Mouse (Mus musculus): Measurements from ENCODE around the gene Prss16. TPM values are rescaled to one million over a fixed set of nuclear protein-coding genes. Genes with fewer than 3 reads are reported as not detected.

Gene Prss16
- polyA plus RNA-seq, 2 experiments, result 0.51 to 1.1 TPM

DNA sequence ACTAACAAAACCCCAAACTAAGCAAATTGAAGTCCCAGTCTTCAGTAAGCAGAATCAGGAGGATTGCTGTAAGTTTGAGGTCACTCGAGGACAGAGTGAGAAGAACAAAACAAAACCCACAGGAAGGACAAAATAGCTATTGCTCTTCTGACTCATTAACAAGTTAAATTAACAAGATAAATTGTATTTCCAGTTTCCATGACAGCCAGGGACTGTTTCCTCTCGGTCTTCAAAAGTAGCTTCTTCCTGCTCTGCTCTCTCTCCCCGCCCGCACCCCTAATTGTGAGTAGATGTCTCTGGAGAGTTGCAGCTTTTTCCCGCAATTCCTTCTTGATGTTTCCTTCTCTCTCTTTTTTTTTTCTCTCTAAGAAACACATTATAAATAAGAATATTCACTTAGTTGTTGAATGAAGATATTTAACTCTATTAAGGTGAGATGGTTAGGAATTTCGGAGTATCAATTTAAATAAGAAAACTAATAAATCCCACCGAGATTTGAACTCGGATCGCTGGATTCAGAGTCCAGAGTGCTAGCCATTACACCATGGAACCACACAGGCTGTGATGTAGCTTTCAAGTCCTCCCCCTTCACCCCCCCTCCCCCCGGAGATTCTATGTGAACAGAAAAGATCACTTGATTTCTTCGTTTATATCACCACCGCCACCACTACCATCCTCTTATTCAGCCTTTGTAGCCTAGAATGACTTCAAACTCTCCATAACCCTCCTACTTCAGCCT, 13.3 kb downstream of the Prss16 start:
- no peak overlapping the region for H3K9ac ChIP-seq (ENCODE audit: low read depth, low read length, severe bottlenecking)
- H3K27ac ChIP-seq (replicated peaks; ENCODE audit: low read depth, low read length), result no peak overlapping the region
- ATAC-seq (ENCODE audit: low FRiP score, low read depth) (no peak), DNase-seq (ENCODE audit: low spot score) (peak; percentile 31)
- whole genome bisulfite sequencing, result 4% methylated on average over 12 of the region's 12 CpGs
- no peaks in the 10 kb centered on the region for H3K9me3 ChIP-seq (ENCODE audit: control insufficient read depth, low read length)
- H3K4me1 ChIP-seq (ENCODE audit: control insufficient read depth, insufficient read depth, low read length), result peaks cover 4% of the 10 kb centered on the region; the same call in 1 of the 2 replicates
- H3K4me2 ChIP-seq (replicated peaks; ENCODE audit: low read depth, low read length, severe bottlenecking), result peak overlapping the region; percentile 19
- TF ChIP-seq POLR2A (IDR thresholded peaks at IDR 0.05; ENCODE audit: borderline replicate concordance, extremely low read depth, insufficient read depth, insufficient read length), result no peak
- H3K4me3 ChIP-seq (replicated peaks; ENCODE audit: low read length), result peak overlapping the region; percentile 31
- H3K27me3 ChIP-seq (ENCODE audit: control insufficient read depth, insufficient read depth, low read length), result peaks cover 71% of the 10 kb centered on the region
- no peaks in the 10 kb centered on the region for H3K36me3 ChIP-seq (ENCODE audit: control insufficient read depth, insufficient read depth, low read length)

DNA sequence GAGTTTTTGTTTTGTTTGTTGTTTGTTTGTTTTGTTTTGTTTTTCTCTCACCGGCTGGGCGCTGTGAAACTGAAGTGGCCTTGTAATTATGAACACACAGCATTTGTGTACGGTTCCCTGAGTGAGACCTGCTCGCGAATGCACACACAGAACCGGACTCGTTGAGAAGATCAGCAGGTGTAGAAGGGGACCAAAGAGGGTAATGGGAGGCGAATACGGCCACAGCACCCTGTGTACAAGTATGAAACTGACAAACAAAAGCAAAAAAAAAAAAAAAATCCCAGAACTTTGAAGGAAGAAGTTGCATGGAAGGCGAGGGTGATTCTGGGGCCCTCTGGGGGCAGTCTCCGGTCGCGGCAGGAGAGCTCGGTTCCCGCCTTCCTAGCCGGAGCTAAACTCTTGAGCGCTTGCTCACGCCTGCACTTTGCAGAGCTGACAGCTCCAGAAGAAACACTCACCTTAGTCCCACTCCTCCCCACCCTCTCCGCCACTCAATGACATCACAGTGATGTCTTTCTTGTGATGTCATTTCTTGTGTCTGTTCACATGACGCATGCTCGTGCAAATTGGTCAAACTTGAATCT, 14.1 kb downstream of the Prss16 start:
- Histone ChIP-seq H3K9me3 (ENCODE audit: control insufficient read depth, low read length) (no peaks in the 10 kb centered on the region), H3K4me1 (ENCODE audit: control insufficient read depth, insufficient read depth, low read length) (peaks cover 4% of the 10 kb centered on the region; the same call in 1 of the 2 replicates), H3K4me3 (replicated peaks; ENCODE audit: low read length) (peak overlapping the region; percentile 31), H3K4me2 (replicated peaks; ENCODE audit: low read depth, low read length, severe bottlenecking) (peak overlapping the region; percentile 41), H3K9ac (ENCODE audit: low read depth, low read length, severe bottlenecking) (no peak overlapping the region), H3K27ac (replicated peaks; ENCODE audit: low read depth, low read length) (no peak overlapping the region), H3K27me3 (ENCODE audit: control insufficient read depth, insufficient read depth, low read length) (peaks cover 63% of the 10 kb centered on the region), H3K36me3 (ENCODE audit: control insufficient read depth, insufficient read depth, low read length) (no peaks in the 10 kb centered on the region)
- 1% methylated on average over 21 of the region's 21 CpGs for WGBS
- no peak for TF ChIP-seq POLR2A (IDR thresholded peaks at IDR 0.05; ENCODE audit: borderline replicate concordance, extremely low read depth, insufficient read depth, insufficient read length)
- peak; percentile 41; the same call in 1 of the 2 replicates for ATAC-seq (ENCODE audit: low FRiP score, low read depth)
- DNase-seq (ENCODE audit: low spot score), result peak; percentile 25

DNA sequence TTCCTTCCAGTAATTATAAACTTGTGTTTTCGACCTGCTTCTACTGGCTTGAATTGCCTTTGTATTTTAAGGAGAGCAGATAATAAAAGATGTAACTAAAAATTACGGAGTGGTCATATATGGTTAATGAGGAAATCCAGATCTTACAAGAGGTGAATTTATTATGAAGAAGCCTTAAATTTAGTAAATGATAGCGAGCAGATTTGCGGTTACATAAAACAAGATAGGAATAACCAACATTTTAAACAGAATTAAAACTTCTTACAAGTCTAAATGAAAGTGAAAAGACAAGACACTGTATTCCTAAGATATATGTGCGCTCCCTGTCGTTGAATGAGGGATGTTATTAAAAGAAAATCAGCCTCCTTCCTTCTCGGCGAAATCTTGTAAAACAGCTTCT, 14.6 kb downstream of the Prss16 start:
- no peaks in the 10 kb centered on the region for H3K36me3 ChIP-seq (ENCODE audit: control insufficient read depth, insufficient read depth, low read length)
- H3K4me3 ChIP-seq (replicated peaks; ENCODE audit: low read length), result peak overlapping the region; percentile 31
- H3K27ac ChIP-seq (replicated peaks; ENCODE audit: low read depth, low read length), result no peak overlapping the region
- no peak for DNase-seq (ENCODE audit: low spot score)
- peaks cover 57% of the 10 kb centered on the region for H3K27me3 ChIP-seq (ENCODE audit: control insufficient read depth, insufficient read depth, low read length)
- ATAC-seq (ENCODE audit: low FRiP score, low read depth), result no peak
- peak overlapping the region; percentile 41; the same call in 1 of the 2 replicates for H3K4me2 ChIP-seq (replicated peaks; ENCODE audit: low read depth, low read length, severe bottlenecking)
- peaks cover 4% of the 10 kb centered on the region; the same call in 1 of the 2 replicates for H3K4me1 ChIP-seq (ENCODE audit: control insufficient read depth, insufficient read depth, low read length)
- H3K9ac ChIP-seq (ENCODE audit: low read depth, low read length, severe bottlenecking), result no peak overlapping the region
- WGBS, result 7% methylated on average over 8 of the region's 8 CpGs
- H3K9me3 ChIP-seq (ENCODE audit: control insufficient read depth, low read length), result no peaks in the 10 kb centered on the region
- no peak for TF ChIP-seq POLR2A (IDR thresholded peaks at IDR 0.05; ENCODE audit: borderline replicate concordance, extremely low read depth, insufficient read depth, insufficient read length)

DNA sequence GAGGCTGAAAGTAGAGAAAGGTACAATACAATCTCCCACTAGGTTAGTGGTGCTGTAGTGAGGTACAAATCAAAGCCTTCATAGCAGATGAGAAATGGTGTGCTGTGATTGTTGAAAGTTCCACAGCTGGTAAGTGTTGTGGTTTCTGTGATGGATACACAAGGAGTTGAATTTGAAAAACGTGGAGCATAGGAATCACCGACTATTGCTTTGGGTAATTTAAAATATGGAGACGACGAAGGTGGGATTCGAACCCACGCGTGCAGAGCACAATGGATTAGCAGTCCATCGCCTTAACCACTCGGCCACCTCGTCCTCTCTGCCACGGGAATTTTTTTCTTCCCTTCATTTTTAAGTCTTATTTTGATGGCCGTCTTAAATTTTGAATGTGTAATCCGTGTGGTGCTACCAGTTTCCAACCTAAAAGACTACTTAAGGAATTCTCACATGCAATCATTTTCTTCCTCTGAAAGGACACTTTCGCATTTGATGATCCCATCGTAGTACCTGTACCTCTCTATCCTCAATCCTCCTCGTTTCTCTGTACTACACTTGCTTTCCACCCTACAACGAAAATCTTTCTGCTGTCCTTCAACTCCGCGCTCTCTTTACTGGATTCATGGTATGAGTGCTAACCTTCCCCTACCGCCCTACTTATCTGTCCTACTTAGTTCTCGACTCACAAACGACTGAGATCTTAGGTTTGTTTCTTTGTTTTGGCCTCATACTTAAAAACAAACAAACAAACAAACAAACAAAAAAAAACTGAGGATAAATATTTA, 15.4 kb downstream of the Prss16 start:
- Histone ChIP-seq H3K36me3 (ENCODE audit: control insufficient read depth, insufficient read depth, low read length) (no peaks in the 10 kb centered on the region), H3K27ac (replicated peaks; ENCODE audit: low read depth, low read length) (no peak overlapping the region), H3K9ac (ENCODE audit: low read depth, low read length, severe bottlenecking) (no peak overlapping the region), H3K27me3 (ENCODE audit: control insufficient read depth, insufficient read depth, low read length) (peaks cover 51% of the 10 kb centered on the region), H3K4me1 (ENCODE audit: control insufficient read depth, insufficient read depth, low read length) (peaks cover 4% of the 10 kb centered on the region; the same call in 1 of the 2 replicates), H3K4me2 (replicated peaks; ENCODE audit: low read depth, low read length, severe bottlenecking) (no peak overlapping the region), H3K4me3 (replicated peaks; ENCODE audit: low read length) (no peak overlapping the region), H3K9me3 (ENCODE audit: control insufficient read depth, low read length) (no peaks in the 10 kb centered on the region)
- DNase-seq (ENCODE audit: low spot score) (peak; percentile 45), ATAC-seq (ENCODE audit: low FRiP score, low read depth) (no peak)
- TF ChIP-seq POLR2A (IDR thresholded peaks at IDR 0.05; ENCODE audit: borderline replicate concordance, extremely low read depth, insufficient read depth, insufficient read length), result no peak
- WGBS, result 1% methylated on average over 22 of the region's 22 CpGs

DNA sequence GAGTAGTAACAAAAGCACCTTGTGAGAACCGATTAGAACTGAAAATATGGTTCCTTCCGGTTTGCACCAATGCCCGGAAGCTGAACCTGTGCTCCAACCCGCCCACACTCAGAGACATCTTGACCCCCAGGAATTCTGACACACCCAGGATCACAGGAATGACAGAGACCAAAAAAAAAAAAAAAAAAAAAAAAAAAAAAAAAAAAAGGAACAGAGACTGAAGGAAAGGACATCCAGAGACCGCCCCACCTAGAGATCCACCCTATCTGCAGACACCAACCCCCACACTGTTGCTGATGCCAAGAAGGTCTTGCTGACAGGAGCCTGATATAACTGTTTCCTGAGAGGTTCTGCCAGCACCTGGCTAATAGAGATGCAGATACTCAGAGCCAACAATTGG, 17.0 kb downstream of the Prss16 start:
- no peak for ATAC-seq (ENCODE audit: low FRiP score, low read depth)
- H3K9ac ChIP-seq (ENCODE audit: low read depth, low read length, severe bottlenecking), result no peak overlapping the region
- no peak overlapping the region for H3K27ac ChIP-seq (replicated peaks; ENCODE audit: low read depth, low read length)
- H3K36me3 ChIP-seq (ENCODE audit: control insufficient read depth, insufficient read depth, low read length), result no peaks in the 10 kb centered on the region
- H3K4me2 ChIP-seq (replicated peaks; ENCODE audit: low read depth, low read length, severe bottlenecking), result no peak overlapping the region
- peaks cover 35% of the 10 kb centered on the region for H3K27me3 ChIP-seq (ENCODE audit: control insufficient read depth, insufficient read depth, low read length)
- H3K4me3 ChIP-seq (replicated peaks; ENCODE audit: low read length), result no peak overlapping the region
- no peaks in the 10 kb centered on the region for H3K9me3 ChIP-seq (ENCODE audit: control insufficient read depth, low read length)
- no peak for TF ChIP-seq POLR2A (IDR thresholded peaks at IDR 0.05; ENCODE audit: borderline replicate concordance, extremely low read depth, insufficient read depth, insufficient read length)
- 82% methylated on average over 5 of the region's 5 CpGs for WGBS
- peaks cover 4% of the 10 kb centered on the region; the same call in 1 of the 2 replicates for H3K4me1 ChIP-seq (ENCODE audit: control insufficient read depth, insufficient read depth, low read length)
- no peak for DNase-seq (ENCODE audit: low spot score)
